Mouse (Mus musculus) limb, embryonic 13.5 days (tissue): Measurements from ENCODE around the gene Fgf15. TPM values are rescaled to one million over a fixed set of nuclear protein-coding genes. Genes with fewer than 3 reads are reported as not detected.

Experiments used
- ATAC-seq: fragments of 200-750 bp; cut with Nextera tagmentation; 2 replicates; pipeline ENCODE4 v1.8.0; 2017; ENCODE audit warnings: low read depth, moderate number of reproducible peaks, moderate TSS enrichment; ENCODE audit not compliant: low FRiP score
- H3K27ac ChIP-seq: fragments of 300-500 bp; sonication (generic); 2 replicates; pipeline ENCODE4 v1.5.1; 2015; ENCODE audit warnings: inconsistent platforms, mild to moderate bottlenecking, moderate library complexity
- H3K27me3 ChIP-seq: fragments of 300-500 bp; sonication (generic); 2 replicates; pipeline ENCODE4 v1.6.1; 2015; ENCODE audit warnings: mild to moderate bottlenecking, inconsistent platforms
- H3K36me3 ChIP-seq: fragments of 300-500 bp; sonication (generic); 2 replicates; pipeline ENCODE4 v1.6.1; 2015; ENCODE audit warnings: inconsistent platforms, mild to moderate bottlenecking, moderate library complexity
- H3K4me1 ChIP-seq: fragments of 300-500 bp; sonication (generic); 2 replicates; pipeline ENCODE4 v1.6.1; 2015; ENCODE audit warnings: inconsistent platforms
- H3K4me2 ChIP-seq: fragments of 300-500 bp; sonication (generic); replicated peaks from 2 replicates; pipeline ENCODE4 v1.6.1; 2015; ENCODE audit warnings: inconsistent platforms, mild to moderate bottlenecking, moderate library complexity
- H3K4me3 ChIP-seq: fragments of 300-500 bp; sonication (generic); 2 replicates; pipeline ENCODE4 v1.5.1; 2015; ENCODE audit warnings: moderate library complexity, mild to moderate bottlenecking, inconsistent platforms
- H3K9ac ChIP-seq: fragments of 300-500 bp; sonication (generic); 2 replicates; pipeline ENCODE4 v1.6.1; 2015; ENCODE audit warnings: mild to moderate bottlenecking, inconsistent platforms
- H3K9me3 ChIP-seq: fragments of 300-500 bp; sonication (generic); 2 replicates; pipeline ENCODE4 v1.6.1; 2016; ENCODE audit warnings: inconsistent platforms
- WGBS: fragments of 180-500 bp; shearing (Covaris S2); methylation state at CpG from one replicate; pipeline ENCODE4 v1.1.7; 2015; 5-methylcytosine and 5-hydroxymethylcytosine counted together
- polyA plus RNA-seq: library from polyadenylated mRNA; unstranded; fragments of >200 nt; fragmentation: Nextera tagmentation; extraction: Ambion mirVana; gene quantifications from 2 replicates; pipeline ENCODE4 v1.2.1, GENCODE M21; 2015

The Fgf15 gene
- polyA plus RNA-seq, 1 experiment from 2014 or later: 0.22 TPM

GRCm38 (mm10) chr7:144935563-144935962, 39.2 kb downstream of the Fgf15 start:
- H3K36me3 ChIP-seq: peaks cover 63% of the 10 kb centered on the region
- 64% methylated on average over 5 of the region's 5 CpGs for WGBS
- H3K9ac ChIP-seq: 0 out of 2 replicates have a peak overlapping the region, but pooled peaks have one; percentile 50

GRCm38 (mm10) chr7:144936311-144936880, 40.1 kb downstream of the Fgf15 start:
- Histone ChIP-seq H3K36me3 (peaks cover 57% of the 10 kb centered on the region), H3K9ac (peak overlapping the region; percentile 50), H3K27me3 (no peaks in the 10 kb centered on the region), H3K9me3 (no peaks in the 10 kb centered on the region), H3K27ac (no peak overlapping the region), H3K4me3 (peak overlapping the region; percentile 75), H3K4me1 (peaks cover 46% of the 10 kb centered on the region), H3K4me2 (peak overlapping the region; percentile 96)
- 86% methylated on average over 4 of the region's 4 CpGs for WGBS
- no peak for ATAC-seq

More at GRCm38 (mm10) chr7:144935563-144935962, 39.2 kb downstream of the Fgf15 start:
- Histone ChIP-seq H3K9me3 (no peaks in the 10 kb centered on the region), H3K4me2 (no peak overlapping the region), H3K4me1 (peaks cover 42% of the 10 kb centered on the region), H3K27me3 (no peaks in the 10 kb centered on the region), H3K4me3 (no peak overlapping the region), H3K27ac (no peak overlapping the region)
- ATAC-seq: no peak

GRCm38 (mm10) chr7:144937490-144937889, 41.2 kb downstream of the Fgf15 start:
- WGBS: 1% methylated on average over 20 of the region's 20 CpGs
- H3K9me3 ChIP-seq: no peaks in the 10 kb centered on the region
- H3K4me3 ChIP-seq: peak overlapping the region; percentile 75
- H3K4me1 ChIP-seq: peaks cover 49% of the 10 kb centered on the region
- H3K27ac ChIP-seq: peak overlapping the region; percentile 96
- H3K4me2 ChIP-seq: peak overlapping the region; percentile 96
- H3K27me3 ChIP-seq: no peaks in the 10 kb centered on the region
- H3K36me3 ChIP-seq: peaks cover 48% of the 10 kb centered on the region
- ATAC-seq: peak; percentile 20; the same call in 1 of the 2 replicates
- peak overlapping the region; percentile 92 for H3K9ac ChIP-seq

GRCm38 (mm10) chr7:144937899-144938517, 41.7 kb downstream of the Fgf15 start:
- Histone ChIP-seq H3K27ac (peak overlapping the region; percentile 96), H3K9me3 (no peaks in the 10 kb centered on the region), H3K4me3 (peak overlapping the region; percentile 75), H3K9ac (peak overlapping the region; percentile 92), H3K36me3 (peaks cover 43% of the 10 kb centered on the region), H3K27me3 (no peaks in the 10 kb centered on the region), H3K4me2 (peak overlapping the region; percentile 96), H3K4me1 (peaks cover 49% of the 10 kb centered on the region)
- WGBS: 2% methylated on average over 39 of the region's 39 CpGs
- ATAC-seq: no peak

GRCm38 (mm10) chr7:144938661-144939343, 42.5 kb downstream of the Fgf15 start:
- ATAC-seq: no peak
- WGBS: under 1% methylated on average over 32 of the region's 32 CpGs
- Histone ChIP-seq H3K27ac (peak overlapping the region; percentile 96), H3K9ac (peak overlapping the region; percentile 92), H3K4me2 (peak overlapping the region; percentile 96), H3K4me1 (peaks cover 54% of the 10 kb centered on the region), H3K4me3 (peak overlapping the region; percentile 75), H3K27me3 (no peaks in the 10 kb centered on the region), H3K36me3 (peaks cover 35% of the 10 kb centered on the region), H3K9me3 (no peaks in the 10 kb centered on the region)

- peak within 1 kb of the TSS; percentile 96 for H3K27ac ChIP-seq
- peak within 1 kb of the TSS; percentile 75 for H3K4me3 ChIP-seq
- peaks cover 53% of the 10 kb centered on the region for H3K4me1 ChIP-seq
- H3K27me3 ChIP-seq: no peaks in the 10 kb centered on the region
- under 1% methylated on average over 39 of the region's 45 CpGs for WGBS
- ATAC-seq: peak; percentile 51
- peak within 1 kb of the TSS; percentile 96 for H3K4me2 ChIP-seq
- H3K9ac ChIP-seq: peak within 1 kb of the TSS; percentile 92
- no peaks in the 10 kb centered on the region for H3K9me3 ChIP-seq
- H3K36me3 ChIP-seq: peaks cover 28% of the 10 kb centered on the region
Observed at GRCm38 (mm10) chr7:144939344-144940002, 43.1 kb downstream of the Fgf15 start, which contains the start of gene Ccnd1. Ccnd1 (minus strand) TSS chr7:144939925.

- peak overlapping the region; percentile 75 for H3K4me3 ChIP-seq
- peak overlapping the region; percentile 96 for H3K27ac ChIP-seq
- under 1% methylated on average over 22 of the region's 22 CpGs for whole genome bisulfite sequencing
- H3K4me2 ChIP-seq: peak overlapping the region; percentile 96
- H3K27me3 ChIP-seq: no peaks in the 10 kb centered on the region
- peaks cover 22% of the 10 kb centered on the region for H3K36me3 ChIP-seq
- peaks cover 50% of the 10 kb centered on the region for H3K4me1 ChIP-seq
- ATAC-seq: peak; percentile 19; the same call in 1 of the 2 replicates
- H3K9me3 ChIP-seq: no peaks in the 10 kb centered on the region
- peak overlapping the region; percentile 92 for H3K9ac ChIP-seq
Observed at GRCm38 (mm10) chr7:144940003-144940571, 43.8 kb downstream of the Fgf15 start.

GRCm38 (mm10) chr7:144940585-144940984, 44.3 kb downstream of the Fgf15 start:
- H3K27me3 ChIP-seq: no peaks in the 10 kb centered on the region
- H3K9ac ChIP-seq: peak overlapping the region; percentile 72; the same call in 1 of the 2 replicates
- peak overlapping the region; percentile 75 for H3K4me3 ChIP-seq
- peak overlapping the region; percentile 96 for H3K27ac ChIP-seq
- H3K9me3 ChIP-seq: no peaks in the 10 kb centered on the region
- H3K4me2 ChIP-seq: peak overlapping the region; percentile 96
- peaks cover 51% of the 10 kb centered on the region for H3K4me1 ChIP-seq
- peaks cover 17% of the 10 kb centered on the region for H3K36me3 ChIP-seq
- under 1% methylated on average over 11 of the region's 11 CpGs for WGBS
- no peak for ATAC-seq

- Histone ChIP-seq H3K36me3 (peaks cover 9% of the 10 kb centered on the region), H3K27ac (peak overlapping the region; percentile 96), H3K9ac (peak overlapping the region; percentile 72), H3K27me3 (no peaks in the 10 kb centered on the region), H3K4me1 (peaks cover 46% of the 10 kb centered on the region), H3K9me3 (no peaks in the 10 kb centered on the region), H3K4me3 (peak overlapping the region; percentile 75), H3K4me2 (peak overlapping the region; percentile 96)
- under 1% methylated on average over 39 of the region's 39 CpGs for WGBS
- ATAC-seq: peak; percentile 80
Observed at GRCm38 (mm10) chr7:144941242-144941831, 45.0 kb downstream of the Fgf15 start.

GRCm38 (mm10) chr7:144942071-144942743, 45.9 kb downstream of the Fgf15 start:
- Histone ChIP-seq H3K9me3 (no peaks in the 10 kb centered on the region), H3K27ac (peak overlapping the region; percentile 96), H3K9ac (peak overlapping the region; percentile 72), H3K36me3 (peaks cover under 1% of the 10 kb centered on the region), H3K27me3 (no peaks in the 10 kb centered on the region), H3K4me1 (peaks cover 37% of the 10 kb centered on the region), H3K4me2 (peak overlapping the region; percentile 96), H3K4me3 (peak overlapping the region; percentile 75)
- no peak for ATAC-seq
- WGBS: under 1% methylated on average over 35 of the region's 35 CpGs

GRCm38 (mm10) chr7:144942744-144943135, 46.4 kb downstream of the Fgf15 start:
- ATAC-seq: no peak
- H3K4me1 ChIP-seq: peaks cover 35% of the 10 kb centered on the region
- WGBS: under 1% methylated on average over 20 of the region's 20 CpGs
- H3K4me2 ChIP-seq: peak overlapping the region; percentile 96
- H3K27me3 ChIP-seq: no peaks in the 10 kb centered on the region
- H3K9ac ChIP-seq: peak overlapping the region; percentile 72
- H3K36me3 ChIP-seq: no peaks in the 10 kb centered on the region
- H3K27ac ChIP-seq: peak overlapping the region; percentile 96
- H3K9me3 ChIP-seq: no peaks in the 10 kb centered on the region
- peak overlapping the region; percentile 75 for H3K4me3 ChIP-seq
